Mouse (Mus musculus) heart, adult 2 months (tissue): ENCODE results near the gene 1700003F12Rik. TPM values are rescaled to one million over a fixed set of nuclear protein-coding genes. Genes with fewer than 3 reads are reported as not detected.

ENCODE experiments used
- DNase-seq, 2 experiments: peaks; one replicate each; pipeline ENCODE4 v3.0.0; 2021
- H3K27ac ChIP-seq: fragments of 200-600 bp; 2 replicates; pipeline ENCODE4 v1.8.1; 2022
- H3K27me3 ChIP-seq: fragments of 200-500 bp; 2 replicates; pipeline ENCODE4 v1.6.1; 2012; ENCODE audit warnings: mild to moderate bottlenecking, low read length, inconsistent platforms, mixed read lengths; ENCODE audit not compliant: control insufficient read depth, insufficient read depth
- H3K36me3 ChIP-seq: fragments of 200-500 bp; 2 replicates; pipeline ENCODE4 v1.6.1; 2012; ENCODE audit warnings: low read length, inconsistent platforms; ENCODE audit not compliant: control insufficient read depth, insufficient read depth
- H3K4me1 ChIP-seq: fragments of 200-500 bp; 2 replicates; pipeline ENCODE4 v1.6.1; 2011; ENCODE audit warnings: low read length; ENCODE audit not compliant: control insufficient read depth, insufficient read depth
- H3K4me3 ChIP-seq: fragments of 200-600 bp; 2 replicates; pipeline ENCODE4 v1.8.1; 2022
- H3K79me2 ChIP-seq: fragments of 200-500 bp; replicated peaks from 2 replicates; pipeline ENCODE4 v1.6.1; 2012; ENCODE audit warnings: mild to moderate bottlenecking, inconsistent platforms, low read length, moderate library complexity, mixed read lengths; ENCODE audit not compliant: control insufficient read depth, insufficient read depth
- H3K9ac ChIP-seq: fragments of 200-500 bp; 2 replicates; pipeline ENCODE4 v1.6.1; 2012; ENCODE audit warnings: low read depth, mild to moderate bottlenecking, control low read depth, inconsistent platforms, low read length, mixed read lengths
- CTCF ChIP-seq: fragments of 200-600 bp; IDR thresholded peaks from 2 replicates; pipeline ENCODE4 v1.8.1; 2022; ENCODE audit warnings: antibody characterized with exemption, mild to moderate bottlenecking, moderate library complexity
- EP300 ChIP-seq: fragments of 200-500 bp; IDR thresholded peaks from 2 replicates; pipeline ENCODE4 v1.6.1; 2011; ENCODE audit warnings: low read depth, low read length, control low read depth; ENCODE audit not compliant: insufficient read depth
- POLR2A ChIP-seq: fragments of 200-500 bp; IDR thresholded peaks from 2 replicates; pipeline ENCODE4 v1.6.1; 2011; ENCODE audit warnings: mild to moderate bottlenecking, low read depth, low read length, control low read depth; ENCODE audit not compliant: insufficient read depth
- WGBS: fragments of 180-500 bp; shearing (Covaris S2); methylation state at CpG from one replicate; pipeline ENCODE4 v1.1.7; 2018; 5-methylcytosine and 5-hydroxymethylcytosine counted together
- intact Hi-C: fragments of 180-260 bp; cut with DNase I; formaldehyde crosslinking; loops from one replicate; pipeline ENCODE4 v1.15.1; 2025
- polyA plus RNA-seq: library from polyadenylated mRNA; depleted of rRNA; stranded (reverse); fragments of >200 nt; gene quantifications from 2 replicates; pipeline ENCODE4 v1.2.3, GENCODE M21; 2012
- total RNA-seq, 2 experiments: library from RNA; stranded (reverse); gene quantifications; 2 replicates each; pipeline ENCODE4 v1.2.3; 2021

Gene 1700003F12Rik
- total and polyA plus RNA-seq, 3 experiments, result 0.39 TPM; not detected in 2

GRCm38 (mm10) chr2:154580586-154580985 lies 33.7 kb downstream of the 1700003F12Rik start:
- DNase-seq, result peak in 1 of 2 experiments; percentile 63
- intact Hi-C loops, result no loop called here
- no peaks in the 10 kb centered on the region for H3K79me2 ChIP-seq
- H3K9ac ChIP-seq, result no peak overlapping the region
- no peak overlapping the region for H3K4me3 ChIP-seq
- 56% methylated on average over 8 of the region's 8 CpGs for WGBS
- no peak for TF ChIP-seq CTCF
- no peak for TF ChIP-seq POLR2A
- no peak for TF ChIP-seq EP300
- H3K27me3 ChIP-seq, result no peaks in the 10 kb centered on the region
- H3K36me3 ChIP-seq, result no peaks in the 10 kb centered on the region
- peaks cover 2% of the 10 kb centered on the region for H3K4me1 ChIP-seq
- no peak overlapping the region; the same call in 1 of the 2 replicates for H3K27ac ChIP-seq

- WGBS, result 98% methylated on average over 1 of the region's 1 CpGs
- Histone ChIP-seq H3K79me2 (no peaks in the 10 kb centered on the region), H3K27me3 (no peaks in the 10 kb centered on the region), H3K9ac (no peak overlapping the region), H3K4me1 (peaks cover 2% of the 10 kb centered on the region), H3K27ac (no peak overlapping the region), H3K4me3 (no peak overlapping the region), H3K36me3 (no peaks in the 10 kb centered on the region)
- TF ChIP-seq POLR2A (no peak), CTCF (peak; percentile 23)
- intact Hi-C loops, result no loop called here
- no peak for DNase-seq
Observed at GRCm38 (mm10) chr2:154581421-154581820, 34.5 kb downstream of the 1700003F12Rik start.

DNA sequence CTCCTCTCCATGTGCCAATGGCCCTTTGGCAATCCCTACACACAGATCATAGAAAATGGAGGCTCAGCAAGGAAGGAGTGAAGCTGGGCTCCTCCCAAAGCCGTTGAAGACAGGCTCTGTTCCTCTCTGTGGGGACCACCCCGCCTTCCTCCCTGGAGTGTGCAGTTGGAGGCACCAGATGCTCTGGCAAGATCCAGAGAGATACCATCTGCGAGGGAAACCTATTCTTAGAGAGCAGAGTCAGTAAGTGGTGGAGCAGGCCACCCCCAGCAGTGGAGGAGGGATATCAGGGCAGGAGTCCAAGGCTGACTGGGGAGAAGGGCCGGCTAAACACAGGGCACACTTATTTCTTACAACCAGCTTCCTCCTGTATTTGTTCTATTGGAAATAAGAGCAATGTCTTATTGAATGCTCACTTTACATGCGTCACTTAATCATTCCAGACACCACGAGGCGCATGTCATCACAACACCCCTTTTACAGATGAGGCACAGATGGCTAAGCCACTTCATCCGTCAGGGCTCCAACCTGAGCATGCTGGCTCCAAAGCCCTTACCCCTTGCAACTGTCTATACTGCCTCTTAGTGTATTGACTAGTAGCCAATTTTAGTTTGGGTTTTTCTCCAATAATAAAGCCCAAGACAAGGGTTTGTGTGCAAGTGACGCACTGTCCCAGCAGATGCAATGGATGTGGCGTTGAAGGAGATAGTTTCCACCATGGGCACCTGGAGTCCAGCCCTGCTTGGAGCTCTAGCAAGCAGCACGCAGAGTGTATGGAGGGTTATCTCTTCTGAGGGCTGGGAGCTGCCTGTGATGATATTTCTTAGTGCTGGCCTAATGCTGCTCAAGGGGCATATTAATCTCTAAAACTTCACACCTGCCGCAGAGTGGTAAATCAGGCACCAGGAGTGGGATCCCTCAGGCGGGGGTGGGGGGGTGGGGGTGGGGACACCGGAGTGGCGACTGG lies 37.3 kb downstream of the 1700003F12Rik start:
- Histone ChIP-seq H3K4me3 (no peak overlapping the region), H3K27me3 (no peaks in the 10 kb centered on the region), H3K9ac (no peak overlapping the region), H3K4me1 (peaks cover 2% of the 10 kb centered on the region), H3K79me2 (no peaks in the 10 kb centered on the region), H3K27ac (no peak overlapping the region), H3K36me3 (no peaks in the 10 kb centered on the region)
- DNase-seq, result no peak
- WGBS, result 50% methylated on average over 15 of the region's 15 CpGs
- intact Hi-C loops, result no loop called here
- no peak for TF ChIP-seq EP300
- no peak for TF ChIP-seq CTCF
- no peak for TF ChIP-seq POLR2A

DNA sequence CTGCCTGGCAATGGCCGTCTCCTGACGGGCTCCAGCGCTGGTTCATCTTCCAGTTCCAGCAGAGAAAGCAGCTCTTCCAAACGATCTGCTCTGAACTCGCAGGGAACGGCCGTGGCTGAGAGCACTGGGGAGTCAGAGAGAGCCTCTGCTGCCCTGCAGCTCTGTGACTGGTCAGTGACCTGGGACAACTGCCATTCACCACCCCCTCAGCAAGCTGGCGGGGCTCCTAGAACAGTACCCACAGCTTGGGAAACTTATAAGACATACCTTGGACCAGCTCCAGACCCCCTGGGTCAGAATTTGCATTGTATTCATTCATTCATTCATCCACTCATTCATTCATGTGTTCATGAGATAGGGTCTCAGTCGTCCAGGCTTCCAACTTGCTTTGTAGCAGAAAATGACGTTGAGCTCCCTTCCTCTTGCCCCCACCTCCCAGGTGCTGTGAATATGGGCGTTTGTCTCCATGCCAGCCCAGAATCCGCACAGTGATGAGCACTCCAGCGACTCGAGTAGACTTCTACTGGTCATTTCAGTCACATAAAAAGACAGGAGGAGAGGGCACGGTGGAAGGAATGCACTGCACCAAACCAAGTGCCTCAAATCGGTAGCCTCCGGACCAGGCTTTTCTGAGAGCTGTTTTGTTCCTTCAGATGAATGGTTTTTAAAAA lies 38.2 kb downstream of the 1700003F12Rik start:
- no peak for DNase-seq
- H3K9ac ChIP-seq, result no peak overlapping the region
- intact Hi-C loops, result no loop called here
- no peak for TF ChIP-seq EP300
- TF ChIP-seq POLR2A, result no peak
- no peak for TF ChIP-seq CTCF
- 59% methylated on average over 17 of the region's 17 CpGs for WGBS
- no peaks in the 10 kb centered on the region for H3K27me3 ChIP-seq
- H3K27ac ChIP-seq, result no peak overlapping the region
- peaks cover 2% of the 10 kb centered on the region for H3K4me1 ChIP-seq
- no peaks in the 10 kb centered on the region for H3K36me3 ChIP-seq
- no peaks in the 10 kb centered on the region for H3K79me2 ChIP-seq
- H3K4me3 ChIP-seq, result no peak overlapping the region

GRCm38 (mm10) chr2:154586405-154586804 lies 39.5 kb downstream of the 1700003F12Rik start:
- no peaks in the 10 kb centered on the region for H3K36me3 ChIP-seq
- no peaks in the 10 kb centered on the region for H3K27me3 ChIP-seq
- 74% methylated on average over 5 of the region's 5 CpGs for WGBS
- no peaks in the 10 kb centered on the region for H3K79me2 ChIP-seq
- H3K4me3 ChIP-seq, result no peak overlapping the region
- TF ChIP-seq EP300 (no peak), CTCF (peak; percentile 54)
- intact Hi-C loops, result no loop called here
- H3K4me1 ChIP-seq, result no peaks in the 10 kb centered on the region
- no peak overlapping the region for H3K9ac ChIP-seq
- no peak for DNase-seq
- H3K27ac ChIP-seq, result no peak overlapping the region

GRCm38 (mm10) chr2:154589051-154589450 lies 42.2 kb downstream of the 1700003F12Rik start:
- H3K27ac ChIP-seq, result no peak overlapping the region
- H3K36me3 ChIP-seq, result no peaks in the 10 kb centered on the region
- no peak overlapping the region for H3K9ac ChIP-seq
- no peaks in the 10 kb centered on the region for H3K4me1 ChIP-seq
- 87% methylated on average over 4 of the region's 4 CpGs for WGBS
- no peak for DNase-seq
- H3K79me2 ChIP-seq, result no peaks in the 10 kb centered on the region
- no peak for TF ChIP-seq POLR2A
- H3K27me3 ChIP-seq, result no peaks in the 10 kb centered on the region
- intact Hi-C loops, result no loop called here
- no peak overlapping the region for H3K4me3 ChIP-seq
